Mouse (Mus musculus) lung, embryonic 15.5 days (tissue): ENCODE measurements around the gene Il10ra. TPM values are rescaled to one million over a fixed set of nuclear protein-coding genes. Genes with fewer than 3 reads are reported as not detected.

ENCODE experiments used
- ATAC-seq: fragments of 200-750 bp; cut with Nextera tagmentation; 2 replicates; pipeline ENCODE4 v1.8.0; 2017; ENCODE audit warnings: moderate number of reproducible peaks, borderline replicate concordance; ENCODE audit not compliant: low FRiP score, low TSS enrichment; ENCODE audit errors: extremely low read depth
- H3K27ac ChIP-seq: fragments of 300-500 bp; sonication (generic); 2 replicates; pipeline ENCODE4 v1.5.1; 2015; ENCODE audit warnings: moderate library complexity, mild to moderate bottlenecking, inconsistent platforms
- H3K27me3 ChIP-seq: fragments of 300-500 bp; sonication (generic); 2 replicates; pipeline ENCODE4 v1.6.1; 2015; ENCODE audit warnings: inconsistent platforms
- H3K36me3 ChIP-seq: fragments of 300-500 bp; sonication (generic); 2 replicates; pipeline ENCODE4 v1.6.1; 2015; ENCODE audit warnings: inconsistent platforms
- H3K4me1 ChIP-seq: fragments of 300-500 bp; sonication (generic); 2 replicates; pipeline ENCODE4 v1.6.1; 2015; ENCODE audit warnings: inconsistent platforms
- H3K4me2 ChIP-seq: fragments of 300-500 bp; sonication (generic); 2 replicates; pipeline ENCODE4 v1.6.1; 2015; ENCODE audit warnings: inconsistent platforms, mild to moderate bottlenecking, moderate library complexity
- H3K4me3 ChIP-seq: fragments of 300-500 bp; sonication (generic); 2 replicates; pipeline ENCODE4 v1.5.1; 2015; ENCODE audit warnings: mild to moderate bottlenecking, inconsistent platforms
- H3K9ac ChIP-seq: fragments of 300-500 bp; sonication (generic); 2 replicates; pipeline ENCODE4 v1.6.1; 2015; ENCODE audit warnings: inconsistent platforms
- H3K9me3 ChIP-seq: fragments of 300-500 bp; sonication (generic); 2 replicates; pipeline ENCODE4 v1.6.1; 2016; ENCODE audit warnings: inconsistent platforms
- WGBS: fragments of 180-500 bp; shearing (Covaris S2); methylation state at CpG from one replicate; pipeline ENCODE4 v1.1.7; 2015; 5-methylcytosine and 5-hydroxymethylcytosine counted together
- polyA plus RNA-seq: library from polyadenylated mRNA; unstranded; fragments of >200 nt; fragmentation: Nextera tagmentation; extraction: Ambion mirVana; gene quantifications from 2 replicates; pipeline ENCODE4 v1.2.1, GENCODE M21; 2015

Il10ra gene
- polyA plus RNA-seq, 1 experiment from 2014 or later: 1.4 TPM

- Histone ChIP-seq H3K9me3 (no peaks in the 10 kb centered on the region), H3K4me3 (no peak overlapping the region), H3K4me1 (no peaks in the 10 kb centered on the region), H3K4me2 (no peak overlapping the region), H3K27me3 (no peaks in the 10 kb centered on the region), H3K27ac (no peak overlapping the region), H3K36me3 (no peaks in the 10 kb centered on the region), H3K9ac (no peak overlapping the region)
- 94% methylated on average over 4 of the region's 4 CpGs for WGBS
- no peak for ATAC-seq
Observed at GRCm38 (mm10) chr9:45255431-45255830, 13.5 kb downstream of the Il10ra start.

GRCm38 (mm10) chr9:45254605-45255004, 14.3 kb downstream of the Il10ra start:
- Histone ChIP-seq H3K9ac (no peak overlapping the region), H3K27ac (no peak overlapping the region), H3K4me3 (no peak overlapping the region), H3K4me2 (no peak overlapping the region), H3K9me3 (no peaks in the 10 kb centered on the region), H3K4me1 (no peaks in the 10 kb centered on the region), H3K36me3 (no peaks in the 10 kb centered on the region), H3K27me3 (no peaks in the 10 kb centered on the region)
- ATAC-seq: no peak
- 53% methylated on average over 4 of the region's 4 CpGs for WGBS

GRCm38 (mm10) chr9:45254021-45254420, 14.9 kb downstream of the Il10ra start:
- no peaks in the 10 kb centered on the region for H3K27me3 ChIP-seq
- no peak overlapping the region for H3K27ac ChIP-seq
- no peak overlapping the region for H3K4me3 ChIP-seq
- H3K9me3 ChIP-seq: no peaks in the 10 kb centered on the region
- no peaks in the 10 kb centered on the region for H3K36me3 ChIP-seq
- no peak overlapping the region for H3K9ac ChIP-seq
- no peaks in the 10 kb centered on the region for H3K4me1 ChIP-seq
- ATAC-seq: no peak
- 34% methylated on average over 6 of the region's 6 CpGs for WGBS
- H3K4me2 ChIP-seq: no peak overlapping the region

- ATAC-seq: no peak
- Histone ChIP-seq H3K27me3 (no peaks in the 10 kb centered on the region), H3K36me3 (no peaks in the 10 kb centered on the region), H3K9ac (no peak overlapping the region), H3K4me2 (no peak overlapping the region), H3K27ac (no peak overlapping the region), H3K4me3 (no peak overlapping the region), H3K4me1 (no peaks in the 10 kb centered on the region), H3K9me3 (no peaks in the 10 kb centered on the region)
- 59% methylated on average over 6 of the region's 6 CpGs for WGBS
Observed at GRCm38 (mm10) chr9:45252395-45252794, 16.6 kb downstream of the Il10ra start.

GRCm38 (mm10) chr9:45251990-45252389, 17.0 kb downstream of the Il10ra start:
- ATAC-seq: no peak
- Histone ChIP-seq H3K27ac (no peak overlapping the region), H3K4me1 (no peaks in the 10 kb centered on the region), H3K27me3 (no peaks in the 10 kb centered on the region), H3K9ac (no peak overlapping the region), H3K4me3 (no peak overlapping the region), H3K9me3 (no peaks in the 10 kb centered on the region), H3K4me2 (no peak overlapping the region), H3K36me3 (no peaks in the 10 kb centered on the region)
- WGBS: 50% methylated on average over 4 of the region's 4 CpGs

GRCm38 (mm10) chr9:45251281-45251680, 17.7 kb downstream of the Il10ra start:
- Histone ChIP-seq H3K9me3 (no peaks in the 10 kb centered on the region), H3K9ac (no peak overlapping the region), H3K36me3 (no peaks in the 10 kb centered on the region), H3K4me1 (no peaks in the 10 kb centered on the region), H3K4me3 (no peak overlapping the region), H3K27ac (no peak overlapping the region), H3K27me3 (no peaks in the 10 kb centered on the region), H3K4me2 (no peak overlapping the region)
- no peak for ATAC-seq
- WGBS: 46% methylated on average over 3 of the region's 3 CpGs

- H3K9me3 ChIP-seq: no peaks in the 10 kb centered on the region
- no peaks in the 10 kb centered on the region for H3K36me3 ChIP-seq
- H3K4me1 ChIP-seq: no peaks in the 10 kb centered on the region
- no peak overlapping the region for H3K27ac ChIP-seq
- H3K4me3 ChIP-seq: no peak overlapping the region
- no peak for ATAC-seq
- WGBS: 81% methylated on average over 7 of the region's 7 CpGs
- H3K27me3 ChIP-seq: no peaks in the 10 kb centered on the region
- no peak overlapping the region for H3K9ac ChIP-seq
- H3K4me2 ChIP-seq: no peak overlapping the region
Observed at GRCm38 (mm10) chr9:45250306-45250705, 18.6 kb downstream of the Il10ra start.

- no peaks in the 10 kb centered on the region for H3K27me3 ChIP-seq
- no peak overlapping the region for H3K9ac ChIP-seq
- H3K4me3 ChIP-seq: no peak overlapping the region
- H3K36me3 ChIP-seq: no peaks in the 10 kb centered on the region
- 58% methylated on average over 2 of the region's 2 CpGs for WGBS
- no peak overlapping the region for H3K4me2 ChIP-seq
- no peak for ATAC-seq
- no peaks in the 10 kb centered on the region for H3K9me3 ChIP-seq
- no peak overlapping the region for H3K27ac ChIP-seq
- no peaks in the 10 kb centered on the region for H3K4me1 ChIP-seq
Observed at GRCm38 (mm10) chr9:45247536-45247935, 21.4 kb downstream of the Il10ra start.

- no peak overlapping the region for H3K27ac ChIP-seq
- no peak for ATAC-seq
- WGBS: 80% methylated on average over 6 of the region's 6 CpGs
Observed at GRCm38 (mm10) chr9:45246060-45246459, 22.9 kb downstream of the Il10ra start.

GRCm38 (mm10) chr9:45245432-45245831, 23.5 kb downstream of the Il10ra start:
- Histone ChIP-seq H3K4me1 (no peaks in the 10 kb centered on the region), H3K27me3 (no peaks in the 10 kb centered on the region), H3K36me3 (no peaks in the 10 kb centered on the region), H3K4me3 (no peak overlapping the region), H3K9ac (no peak overlapping the region), H3K4me2 (no peak overlapping the region), H3K27ac (no peak overlapping the region), H3K9me3 (no peaks in the 10 kb centered on the region)
- WGBS: 61% methylated on average over 1 of the region's 1 CpGs
- no peak for ATAC-seq

More at GRCm38 (mm10) chr9:45246060-45246459, 22.9 kb downstream of the Il10ra start:
- Histone ChIP-seq H3K27me3 (no peaks in the 10 kb centered on the region), H3K4me1 (no peaks in the 10 kb centered on the region), H3K4me2 (no peak overlapping the region), H3K9ac (no peak overlapping the region), H3K9me3 (no peaks in the 10 kb centered on the region), H3K4me3 (no peak overlapping the region), H3K36me3 (no peaks in the 10 kb centered on the region)

- H3K27me3 ChIP-seq: no peaks in the 10 kb centered on the region
- WGBS: 75% methylated on average over 5 of the region's 5 CpGs
- no peak overlapping the region for H3K9ac ChIP-seq
- no peaks in the 10 kb centered on the region for H3K4me1 ChIP-seq
- no peak overlapping the region for H3K4me2 ChIP-seq
- ATAC-seq: no peak
- H3K36me3 ChIP-seq: no peaks in the 10 kb centered on the region
- H3K9me3 ChIP-seq: no peaks in the 10 kb centered on the region
- H3K4me3 ChIP-seq: no peak overlapping the region
- H3K27ac ChIP-seq: no peak overlapping the region
Observed at GRCm38 (mm10) chr9:45241397-45241796, 27.6 kb downstream of the Il10ra start.

- 45% methylated on average over 7 of the region's 7 CpGs for WGBS
- no peaks in the 10 kb centered on the region for H3K4me1 ChIP-seq
Observed at GRCm38 (mm10) chr9:45236744-45237143, 32.2 kb downstream of the Il10ra start.

GRCm38 (mm10) chr9:45235668-45236227, 33.2 kb downstream of the Il10ra start:
- no peak; the same call in 1 of the 2 replicates for ATAC-seq
- WGBS: 40% methylated on average over 6 of the region's 6 CpGs

More at GRCm38 (mm10) chr9:45236744-45237143, 32.2 kb downstream of the Il10ra start:
- no peaks in the 10 kb centered on the region for H3K27me3 ChIP-seq
- H3K36me3 ChIP-seq: no peaks in the 10 kb centered on the region
- no peak overlapping the region for H3K4me3 ChIP-seq
- H3K27ac ChIP-seq: no peak overlapping the region
- ATAC-seq: no peak
- no peaks in the 10 kb centered on the region for H3K9me3 ChIP-seq
- H3K4me2 ChIP-seq: no peak overlapping the region
- H3K9ac ChIP-seq: no peak overlapping the region

More at GRCm38 (mm10) chr9:45235668-45236227, 33.2 kb downstream of the Il10ra start:
- Histone ChIP-seq H3K4me3 (no peak overlapping the region), H3K9me3 (no peaks in the 10 kb centered on the region), H3K27me3 (no peaks in the 10 kb centered on the region), H3K4me1 (no peaks in the 10 kb centered on the region), H3K4me2 (no peak overlapping the region), H3K9ac (no peak overlapping the region), H3K36me3 (no peaks in the 10 kb centered on the region), H3K27ac (no peak overlapping the region)
